Mouse (Mus musculus) intestine, embryonic 14.5 days (tissue): ENCODE measurements around the gene Fbxo34. TPM values are rescaled to one million over a fixed set of nuclear protein-coding genes. Genes with fewer than 3 reads are reported as not detected.

ENCODE experiments used
- ATAC-seq: fragments of 200-750 bp; cut with Nextera tagmentation; replicated peaks from 2 replicates; pipeline ENCODE4 v1.8.0; 2017; ENCODE audit warnings: low read depth, moderate number of reproducible peaks, moderate TSS enrichment, moderate library complexity; ENCODE audit not compliant: low FRiP score, low TSS enrichment
- DNase-seq: peaks from one replicate; pipeline ENCODE4 v3.0.0-alpha.2; 2018; ENCODE audit warnings: low spot score
- H3K27ac ChIP-seq: fragments of 300-500 bp; sonication (generic); 2 replicates; pipeline ENCODE4 v1.5.1; 2014; ENCODE audit warnings: low read depth, mild to moderate bottlenecking, control low read depth
- H3K27me3 ChIP-seq: fragments of 300-500 bp; sonication (generic); replicated peaks from 2 replicates; pipeline ENCODE4 v1.6.1; 2014; ENCODE audit warnings: low read length, control low read depth; ENCODE audit not compliant: control insufficient read depth, insufficient read depth
- H3K36me3 ChIP-seq: fragments of 300-500 bp; sonication (generic); 2 replicates; pipeline ENCODE4 v1.6.1; 2014; ENCODE audit warnings: low read length, control low read depth; ENCODE audit not compliant: control insufficient read depth, insufficient read depth
- H3K4me1 ChIP-seq: fragments of 300-500 bp; sonication (generic); replicated peaks from 2 replicates; pipeline ENCODE4 v1.6.1; 2014; ENCODE audit warnings: low read length, control low read depth, mixed read lengths; ENCODE audit not compliant: control insufficient read depth, insufficient read depth
- H3K4me2 ChIP-seq: fragments of 300-500 bp; sonication (generic); 2 replicates; pipeline ENCODE4 v1.6.1; 2014; ENCODE audit warnings: low read length
- H3K4me3 ChIP-seq: fragments of 300-500 bp; sonication (generic); 2 replicates; pipeline ENCODE4 v1.5.1; 2014; ENCODE audit warnings: low read depth, low read length, control low read depth, mixed read lengths
- H3K9ac ChIP-seq: fragments of 300-500 bp; sonication (generic); 2 replicates; pipeline ENCODE4 v1.6.1; 2014; ENCODE audit warnings: mild to moderate bottlenecking, low read length
- H3K9me3 ChIP-seq: fragments of 300-500 bp; sonication (generic); 2 replicates; pipeline ENCODE4 v1.6.1; 2016; ENCODE audit warnings: low read length, control low read depth; ENCODE audit not compliant: control insufficient read depth
- WGBS: fragments of 180-500 bp; shearing (Covaris S2); extraction: QIAGEN DNeasy Blood & Tissue Kit; methylation state at CpG from one replicate; pipeline ENCODE4 v1.1.7; 2014; 5-methylcytosine and 5-hydroxymethylcytosine counted together
- polyA plus RNA-seq: library from polyadenylated mRNA; unstranded; fragments of >200 nt; fragmentation: Nextera tagmentation; extraction: Ambion mirVana; gene quantifications from 2 replicates; pipeline ENCODE4 v1.2.1, GENCODE M21; 2014

Gene Fbxo34
- polyA plus RNA-seq, 1 experiment from 2014 or later, result 27.8 TPM

- H3K4me3 ChIP-seq, result no peak overlapping the region
- WGBS, result 77% methylated on average over 2 of the region's 2 CpGs
These were observed 27.5 kb downstream of the Fbxo34 start for GRCm38 (mm10) chr14:47477711-47478110.

GRCm38 (mm10) chr14:47482200-47482599 lies 32.0 kb downstream of the Fbxo34 start:
- 86% methylated on average over 6 of the region's 6 CpGs for WGBS
- no peak for DNase-seq
- H3K36me3 ChIP-seq, result no peaks in the 10 kb centered on the region
- no peak overlapping the region for H3K4me3 ChIP-seq
- H3K27me3 ChIP-seq, result no peaks in the 10 kb centered on the region
- no peak overlapping the region for H3K4me2 ChIP-seq
- H3K4me1 ChIP-seq, result no peaks in the 10 kb centered on the region
- H3K9ac ChIP-seq, result no peak overlapping the region
- no peak for ATAC-seq
- H3K27ac ChIP-seq, result no peak overlapping the region
- H3K9me3 ChIP-seq, result no peaks in the 10 kb centered on the region

More at GRCm38 (mm10) chr14:47477711-47478110, 27.5 kb downstream of the Fbxo34 start:
- ATAC-seq (no peak), DNase-seq (no peak)
- no peak overlapping the region for H3K27ac ChIP-seq
- H3K9me3 ChIP-seq, result no peaks in the 10 kb centered on the region
- H3K4me1 ChIP-seq, result 0 out of 2 replicates have a peak, but pooled peaks cover 9% of the 10 kb centered on the region
- no peaks in the 10 kb centered on the region for H3K36me3 ChIP-seq
- no peaks in the 10 kb centered on the region for H3K27me3 ChIP-seq
- no peak overlapping the region for H3K4me2 ChIP-seq
- H3K9ac ChIP-seq, result no peak overlapping the region

GRCm38 (mm10) chr14:47483099-47483498 lies 32.9 kb downstream of the Fbxo34 start:
- Histone ChIP-seq H3K27ac (no peak overlapping the region), H3K36me3 (no peaks in the 10 kb centered on the region), H3K4me1 (no peaks in the 10 kb centered on the region), H3K27me3 (no peaks in the 10 kb centered on the region), H3K9me3 (no peaks in the 10 kb centered on the region), H3K4me2 (no peak overlapping the region), H3K4me3 (no peak overlapping the region), H3K9ac (no peak overlapping the region)
- DNase-seq (no peak), ATAC-seq (no peak)
- WGBS, result 63% methylated on average over 1 of the region's 1 CpGs

GRCm38 (mm10) chr14:47488732-47489131 lies 38.5 kb downstream of the Fbxo34 start:
- Histone ChIP-seq H3K27ac (no peak overlapping the region), H3K4me2 (no peak overlapping the region), H3K27me3 (no peaks in the 10 kb centered on the region), H3K36me3 (no peaks in the 10 kb centered on the region), H3K4me3 (no peak overlapping the region), H3K4me1 (0 out of 2 replicates have a peak, but pooled peaks cover 8% of the 10 kb centered on the region), H3K9me3 (no peaks in the 10 kb centered on the region), H3K9ac (no peak overlapping the region)
- DNase-seq, result no peak
- no peak for ATAC-seq
- 54% methylated on average over 7 of the region's 7 CpGs for WGBS

GRCm38 (mm10) chr14:47489310-47490097 lies 39.3 kb downstream of the Fbxo34 start:
- H3K27ac ChIP-seq, result no peak overlapping the region
- no peaks in the 10 kb centered on the region for H3K36me3 ChIP-seq
- WGBS, result 29% methylated on average over 10 of the region's 10 CpGs
- H3K4me1 ChIP-seq, result 0 out of 2 replicates have a peak, but pooled peaks cover 8% of the 10 kb centered on the region
- H3K9ac ChIP-seq, result no peak overlapping the region
- H3K4me3 ChIP-seq, result no peak overlapping the region
- H3K4me2 ChIP-seq, result no peak overlapping the region
- ATAC-seq (no peak), DNase-seq (no peak)
- no peaks in the 10 kb centered on the region for H3K27me3 ChIP-seq
- H3K9me3 ChIP-seq, result no peaks in the 10 kb centered on the region

GRCm38 (mm10) chr14:47490732-47491131 lies 40.5 kb downstream of the Fbxo34 start:
- H3K9me3 ChIP-seq, result no peaks in the 10 kb centered on the region
- H3K4me2 ChIP-seq, result no peak overlapping the region
- 0 out of 2 replicates have a peak, but pooled peaks cover 8% of the 10 kb centered on the region for H3K4me1 ChIP-seq
- H3K9ac ChIP-seq, result no peak overlapping the region
- no peak overlapping the region for H3K27ac ChIP-seq
- H3K36me3 ChIP-seq, result no peaks in the 10 kb centered on the region
- H3K27me3 ChIP-seq, result no peaks in the 10 kb centered on the region
- ATAC-seq (no peak), DNase-seq (no peak)
- no peak overlapping the region for H3K4me3 ChIP-seq
- 96% methylated on average over 2 of the region's 2 CpGs for WGBS

DNA sequence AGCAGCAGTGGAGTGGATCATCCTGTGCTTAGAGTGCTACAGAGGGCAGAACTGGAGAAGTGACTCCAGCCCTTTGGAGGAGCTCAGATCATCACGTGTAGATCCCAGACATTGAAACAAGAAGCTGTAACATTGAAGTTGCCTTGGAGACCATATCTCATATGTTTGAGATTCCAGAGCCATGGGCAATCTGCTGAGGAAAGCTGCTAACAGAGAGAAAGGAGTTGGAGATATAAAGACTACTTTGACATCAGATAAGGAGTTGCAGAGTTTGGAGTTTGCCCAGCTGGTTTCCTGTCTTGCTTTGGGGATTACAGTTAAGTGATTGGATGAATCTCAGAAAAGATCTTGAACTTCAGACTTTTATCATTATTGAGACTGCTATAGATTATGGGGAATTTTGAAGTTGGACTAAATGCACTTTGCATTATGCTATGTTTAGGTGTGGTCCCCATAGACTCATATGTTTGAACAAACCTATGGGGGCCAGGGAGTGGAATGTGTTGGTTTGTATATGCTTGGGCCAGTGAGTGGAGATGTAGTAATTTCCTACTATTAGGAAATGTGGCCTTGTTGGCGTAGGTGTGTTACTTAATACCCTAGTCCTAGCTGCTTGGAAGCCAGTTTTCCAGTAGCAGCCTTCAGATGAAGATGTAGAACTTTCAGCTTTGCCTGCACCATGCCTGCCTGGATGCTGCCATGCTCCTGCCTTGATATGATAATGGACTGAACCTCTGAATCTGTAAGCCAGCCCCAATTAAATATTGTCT lies 43.6 kb downstream of the Fbxo34 start:
- Histone ChIP-seq H3K9ac (no peak overlapping the region), H3K4me1 (0 out of 2 replicates have a peak, but pooled peaks cover 4% of the 10 kb centered on the region), H3K9me3 (no peaks in the 10 kb centered on the region), H3K36me3 (no peaks in the 10 kb centered on the region), H3K4me3 (no peak overlapping the region), H3K4me2 (no peak overlapping the region), H3K27me3 (no peaks in the 10 kb centered on the region), H3K27ac (no peak overlapping the region)
- DNase-seq (no peak), ATAC-seq (no peak)
- 80% methylated on average over 2 of the region's 2 CpGs for whole genome bisulfite sequencing

DNA sequence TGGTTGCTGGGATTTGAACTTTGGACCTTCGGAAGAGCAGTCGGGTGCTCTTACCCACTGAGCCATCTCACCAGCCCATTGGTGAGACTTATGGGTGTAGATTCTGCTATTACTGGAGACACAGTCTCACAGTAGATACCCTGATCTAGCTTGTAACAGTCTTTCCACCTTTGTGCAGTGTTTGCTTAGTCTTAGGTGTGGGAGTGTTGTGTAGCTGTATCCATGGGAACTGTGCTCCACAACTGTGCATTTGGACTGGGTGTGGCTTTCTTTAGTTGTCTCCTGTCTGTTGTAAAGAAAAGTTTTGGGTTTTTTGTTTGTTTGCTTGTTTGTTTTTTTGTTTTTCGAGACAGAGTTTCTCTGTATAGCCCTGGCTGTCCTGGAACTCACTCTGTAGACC lies 45.7 kb downstream of the Fbxo34 start:
- Histone ChIP-seq H3K27me3 (no peaks in the 10 kb centered on the region), H3K4me3 (no peak overlapping the region), H3K27ac (no peak overlapping the region), H3K36me3 (no peaks in the 10 kb centered on the region), H3K9ac (no peak overlapping the region), H3K4me2 (no peak overlapping the region), H3K4me1 (no peaks in the 10 kb centered on the region), H3K9me3 (no peaks in the 10 kb centered on the region)
- ATAC-seq (no peak), DNase-seq (no peak)
- 96% methylated on average over 3 of the region's 3 CpGs for WGBS
